Mouse (Mus musculus) adrenal gland, adult 8-10 months (tissue): ENCODE data around the gene Ccin. TPM values are rescaled to one million over a fixed set of nuclear protein-coding genes. Genes with fewer than 3 reads are reported as not detected.

Experiments
- DNase-seq: peaks from one replicate; pipeline ENCODE4 v3.0.0; 2022
- total RNA-seq, 4 experiments: library from RNA; stranded (reverse); gene quantifications; 2 replicates each; pipeline ENCODE4 v1.2.4; 2022

Ccin gene
- total RNA-seq, 4 experiments from 2014 or later = not detected

- DNase-seq = no peak
Measured at GRCm38 (mm10) chr4:44013391-44014070, 30.2 kb downstream of the Ccin start.

DNA sequence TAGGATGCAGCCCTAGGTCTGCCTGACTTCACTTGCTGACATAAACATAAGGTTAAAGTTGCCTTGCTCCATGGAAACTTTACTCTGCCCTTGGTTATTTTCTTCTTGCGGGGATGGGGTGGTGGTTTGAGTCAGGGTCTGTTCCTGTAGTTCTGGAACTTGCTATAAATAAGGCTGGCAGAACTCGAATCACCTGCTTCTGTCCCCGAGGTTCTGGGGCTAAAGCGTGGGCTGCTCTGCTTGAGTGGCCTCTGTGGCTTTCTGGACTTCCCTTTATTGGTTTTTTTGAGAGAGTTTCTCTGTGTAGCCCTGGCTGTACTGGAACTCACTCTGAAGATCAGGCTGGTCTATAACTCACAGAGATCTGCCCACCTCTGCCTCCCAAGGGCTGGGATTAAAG is 32.8 kb downstream of the Ccin start:
- no peak for DNase-seq

- DNase-seq = no peak
Measured at GRCm38 (mm10) chr4:44016791-44017190, 33.5 kb downstream of the Ccin start.

- DNase-seq = no peak
Measured at GRCm38 (mm10) chr4:44022323-44022722, 39.0 kb downstream of the Ccin start.

GRCm38 (mm10) chr4:44022766-44023165 is 39.5 kb downstream of the Ccin start:
- DNase-seq = no peak

GRCm38 (mm10) chr4:44023681-44024080 is 40.4 kb downstream of the Ccin start:
- DNase-seq = no peak

DNA sequence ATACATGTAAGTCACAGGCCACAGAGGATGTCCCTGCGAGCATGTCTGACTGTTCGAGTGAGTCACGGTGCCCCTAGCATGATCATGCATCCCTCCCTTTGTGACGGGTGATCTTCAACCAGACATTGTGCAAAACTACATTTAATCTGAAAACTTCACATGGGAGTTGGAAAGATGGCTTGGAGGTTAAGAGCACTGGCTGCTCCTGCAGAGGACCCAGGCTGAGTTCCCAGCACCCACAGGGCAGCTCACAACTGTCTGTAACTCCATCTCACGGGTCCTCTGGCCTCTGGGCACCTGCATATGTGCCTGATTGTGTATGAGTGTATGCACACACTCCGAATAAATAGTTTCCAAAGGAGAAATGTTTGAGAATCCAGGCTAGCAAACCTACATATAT is 41.0 kb downstream of the Ccin start:
- no peak for DNase-seq

GRCm38 (mm10) chr4:44025570-44025969 is 42.3 kb downstream of the Ccin start:
- DNase-seq = no peak

DNA sequence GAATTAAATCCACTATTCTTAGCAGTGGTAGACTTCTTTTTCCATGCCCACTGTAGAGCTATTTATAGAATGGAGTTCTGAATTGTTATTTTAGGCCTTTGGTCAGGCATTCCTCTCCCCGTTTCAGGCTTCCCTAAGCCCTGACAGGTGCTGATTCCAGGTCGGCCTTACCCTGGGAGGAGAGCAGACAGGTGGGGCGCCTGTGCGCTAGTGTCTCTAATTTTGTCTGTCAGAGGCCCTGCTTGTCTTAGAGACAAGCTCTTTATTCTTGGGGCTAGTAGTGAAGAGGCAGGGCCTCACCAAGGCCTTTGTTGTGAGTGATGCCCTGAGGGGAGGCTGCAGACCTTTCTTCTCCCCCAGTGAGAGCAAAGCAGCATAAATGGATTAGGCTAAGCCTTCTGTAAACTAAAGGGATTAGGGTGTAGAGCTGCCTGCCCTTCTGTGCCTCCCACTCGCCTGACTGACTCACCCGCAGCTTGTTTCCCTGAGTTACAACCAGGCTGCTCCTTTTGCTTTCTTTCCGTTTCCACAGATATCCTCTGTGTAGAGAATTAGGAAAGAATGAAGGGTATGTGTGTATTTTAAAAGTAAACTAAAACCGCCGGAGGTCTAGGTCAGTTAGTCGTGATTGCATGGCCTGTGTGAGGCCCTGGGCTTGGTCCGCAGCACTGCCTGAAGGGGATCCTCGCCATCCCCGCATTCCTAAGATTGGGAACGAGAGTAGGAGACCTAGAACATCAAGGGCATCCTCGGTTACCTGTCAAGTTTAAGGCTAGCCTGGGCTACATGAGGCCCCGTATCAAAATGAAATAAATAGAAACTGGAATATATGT is 45.2 kb downstream of the Ccin start:
- no peak for DNase-seq

DNA sequence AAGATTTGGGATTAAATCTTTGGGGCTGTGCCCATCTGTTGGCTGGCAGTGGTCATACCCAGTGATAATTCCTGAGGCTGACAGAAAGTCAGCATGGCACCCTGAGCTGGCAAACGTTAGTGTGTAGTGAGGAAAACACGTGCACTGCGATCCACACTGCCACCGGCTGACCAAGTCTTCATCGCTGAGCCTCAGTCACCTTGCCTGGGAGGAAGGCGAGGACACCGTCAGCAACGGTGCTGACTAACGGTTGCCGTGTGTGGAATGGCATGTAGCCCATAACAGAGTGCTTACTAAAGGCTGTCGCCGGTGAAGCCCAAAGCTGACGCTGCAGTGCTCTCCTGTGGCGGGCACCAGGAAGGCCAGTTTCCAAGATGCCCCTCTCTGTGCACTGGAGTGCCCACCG is 46.4 kb downstream of the Ccin start:
- no peak for DNase-seq

DNA sequence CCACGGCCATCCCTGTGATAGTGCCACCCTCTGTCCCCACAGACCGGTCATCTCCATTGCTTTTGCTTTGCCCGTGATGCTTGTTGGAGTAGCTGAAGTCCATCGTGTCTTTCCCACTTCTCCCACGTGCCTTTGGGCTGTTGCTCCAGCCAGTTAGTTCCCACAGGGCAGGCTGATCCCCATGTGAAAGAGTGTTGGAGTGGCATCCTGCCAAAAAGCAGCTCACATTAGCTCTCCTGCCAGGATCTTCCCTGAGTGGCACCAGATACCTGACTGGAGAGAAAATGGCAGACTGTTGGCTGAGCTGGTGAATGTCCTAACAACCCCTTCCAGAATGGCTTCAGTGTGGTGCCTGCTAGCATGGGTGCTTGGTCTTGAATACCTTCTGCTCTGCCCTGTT is 48.2 kb downstream of the Ccin start:
- peak; percentile 11 for DNase-seq

Other genes with a start within 250 kb of the Ccin start
- gene Olfr159, start 212.5 kb upstream of the Ccin start, total RNA-seq = not detected
- gene Olfr156, start 159.6 kb upstream of the Ccin start, total RNA-seq = not detected
- gene Olfr157, start 143.3 kb upstream of the Ccin start, total RNA-seq = not detected
- gene Olfr155, start 131.9 kb upstream of the Ccin start, total RNA-seq = not detected
- gene Reck, start 108.0 kb upstream of the Ccin start, total RNA-seq = 10 to 100 TPM; 21.6 to 45.0 (median 32.0) TPM
- 1 to 10 TPM; 1.8 to 3.1 (median 2.0) TPM for gene Glipr2, start 26.1 kb upstream of the Ccin start, total RNA-seq
- gene Clta, start 21.0 kb downstream of the Ccin start, total RNA-seq = 100 to 1,000 TPM; 165 to 181 (median 177) TPM
- gene Gne, start 100.7 kb downstream of the Ccin start, total RNA-seq = 10 to 100 TPM; 38.9 to 51.1 (median 45.4) TPM